Comparison of ENCODE assay signal across 1 mouse cellular context in the genomic region with DNA sequence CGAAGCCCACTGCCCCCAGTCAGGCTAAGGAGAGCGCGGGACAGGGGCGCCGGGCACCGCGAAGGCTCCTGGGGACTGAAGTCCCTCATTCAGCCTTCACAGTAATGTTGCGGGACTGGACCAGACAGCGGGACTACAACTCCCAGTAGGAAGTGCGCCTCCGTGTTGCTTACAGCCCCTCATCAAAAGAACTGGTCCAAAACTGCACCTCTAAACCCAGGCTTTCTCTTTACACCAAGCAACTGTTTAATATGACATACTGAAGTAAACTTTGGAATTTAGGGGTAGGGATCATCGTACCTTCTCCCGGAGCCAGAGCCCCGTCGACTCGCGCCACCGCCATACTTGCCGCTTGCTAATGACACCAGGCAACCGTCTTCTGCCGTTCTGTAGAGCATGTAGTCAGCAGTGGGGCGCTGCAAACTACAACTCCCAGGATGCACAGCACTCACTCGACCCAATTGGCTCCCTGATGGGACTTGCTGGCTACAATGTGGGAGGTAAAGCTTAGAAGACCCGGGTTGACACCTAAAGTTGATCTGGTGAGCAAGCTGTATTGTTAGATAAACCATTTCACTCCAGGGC.
TF ChIP-seq lines count a peak whose summit lies in the region.

A gene (minus strand): TSS at position 403 of the 585 bp plus-strand sequence.

TF ChIP-seq in CH12.LX, 34 proteins besides CTCF, POLR2A, EP300 and RAD21 (continued from another document):
- no peak for TF ChIP-seq ETS1 (conservative IDR thresholded peaks at IDR 0.05; ENCODE audit: low read depth, low read length)
- TF ChIP-seq KAT2A (IDR thresholded peaks at IDR 0.05; ENCODE audit: insufficient replicate concordance, low read length): peak; percentile 94; the same call in 1 of the 2 replicates
- TF ChIP-seq NELFE (IDR thresholded peaks at IDR 0.05; ENCODE audit: low read depth, low read length): peak; percentile 72; the same call in 1 of the 2 replicates
- TF ChIP-seq ZMIZ1 (IDR thresholded peaks at IDR 0.05; ENCODE audit: low read depth, low read length): no peak
- TF ChIP-seq SMC3 (IDR thresholded peaks at IDR 0.05; ENCODE audit: low read depth, low read length): no peak
- TF ChIP-seq ZC3H11A (IDR thresholded peaks at IDR 0.05; ENCODE audit: low read depth, low read length): no peak
- TF ChIP-seq MEF2A (IDR thresholded peaks at IDR 0.05; ENCODE audit: borderline replicate concordance, low read depth, low read length): no peak
- peak; percentile 53 for TF ChIP-seq NRF1 (IDR thresholded peaks at IDR 0.05; ENCODE audit: low read depth, low read length)
- peak; percentile 70 for TF ChIP-seq SIN3A (IDR thresholded peaks at IDR 0.05; ENCODE audit: low read length)
- peak; percentile 74 for TF ChIP-seq MAX (IDR thresholded peaks at IDR 0.05; ENCODE audit: low read length)
- peak; percentile 59 for TF ChIP-seq IRF4 (IDR thresholded peaks at IDR 0.05; ENCODE audit: low read depth, low read length)
- peak; percentile 49; the same call in 1 of the 2 replicates for TF ChIP-seq TCF12 (IDR thresholded peaks at IDR 0.05; ENCODE audit: low read depth, low read length)
- TF ChIP-seq E2F4 (IDR thresholded peaks at IDR 0.05; ENCODE audit: insufficient replicate concordance, low read depth, low read length): peak; percentile 32; the same call in 1 of the 2 replicates
- TF ChIP-seq RCOR1 (conservative IDR thresholded peaks at IDR 0.05; ENCODE audit: low read depth, low read length): no peak
- peak; percentile 59; the same call in 1 of the 2 replicates for TF ChIP-seq GABPA (IDR thresholded peaks at IDR 0.05; ENCODE audit: insufficient replicate concordance, low read depth, low read length)
- no peak for TF ChIP-seq UBTF (IDR thresholded peaks at IDR 0.05; ENCODE audit: low read depth, low read length)
- no peak for TF ChIP-seq PAX5 (IDR thresholded peaks at IDR 0.05; ENCODE audit: low read length)
- TF ChIP-seq TBP (conservative IDR thresholded peaks at IDR 0.05; ENCODE audit: low read depth, low read length): 0 out of 2 replicates have a peak, but pooled peaks have one; percentile 31
- TF ChIP-seq USF2 (conservative IDR thresholded peaks at IDR 0.05; ENCODE audit: low read depth, low read length): no peak
- no peak for TF ChIP-seq ZNF384 (IDR thresholded peaks at IDR 0.05; ENCODE audit: low read depth, low read length)
- no peak for TF ChIP-seq ZKSCAN1 (IDR thresholded peaks at IDR 0.05; ENCODE audit: borderline replicate concordance, low read depth, low read length)
- TF ChIP-seq CHD2 (IDR thresholded peaks at IDR 0.05; ENCODE audit: low read length): no peak
- no peak for TF ChIP-seq JUND (conservative IDR thresholded peaks at IDR 0.05; ENCODE audit: low read depth, low read length)
- TF ChIP-seq USF1 (IDR thresholded peaks at IDR 0.05; ENCODE audit: low read depth, low read length): no peak
- TF ChIP-seq HCFC1 (IDR thresholded peaks at IDR 0.05; ENCODE audit: low read depth, low read length): peak; percentile 95
- peak; percentile 67 for TF ChIP-seq ELF1 (IDR thresholded peaks at IDR 0.05; ENCODE audit: low read depth, low read length)
- no peak for TF ChIP-seq MAFK (IDR thresholded peaks at IDR 0.05; ENCODE audit: insufficient replicate concordance, low read length)
- TF ChIP-seq POLR2AphosphoS2 (IDR thresholded peaks at IDR 0.05; ENCODE audit: low read depth, low read length): no peak
- TF ChIP-seq MYC (IDR thresholded peaks at IDR 0.05; ENCODE audit: low read depth, low read length): peak; percentile 76
- TF ChIP-seq MAZ (IDR thresholded peaks at IDR 0.05; ENCODE audit: low read depth, low read length): peak; percentile 69; the same call in 1 of the 2 replicates
- TF ChIP-seq JUN (IDR thresholded peaks at IDR 0.05; ENCODE audit: insufficient read depth, low read depth, low read length): no peak
- peak; percentile 90 for TF ChIP-seq MXI1 (IDR thresholded peaks at IDR 0.05; ENCODE audit: low read depth, low read length)
- TF ChIP-seq BHLHE40 (IDR thresholded peaks at IDR 0.05; ENCODE audit: low read depth, low read length): no peak
TF ChIP-seq in CH12.LX: peak in this region for 15.
